Mouse (Mus musculus) embryonic facial prominence, embryonic 15.5 days (tissue): ENCODE data around the gene Nostrin. TPM values are rescaled to one million over a fixed set of nuclear protein-coding genes. Genes with fewer than 3 reads are reported as not detected.

Experiments used
- ATAC-seq: fragments of 200-750 bp; cut with Nextera tagmentation; 2 replicates; pipeline ENCODE4 v1.8.0; 2017; ENCODE audit warnings: low read depth, moderate TSS enrichment; ENCODE audit not compliant: insufficient number of reproducible peaks, low FRiP score, low TSS enrichment
- H3K27ac ChIP-seq: fragments of 300-500 bp; sonication (generic); replicated peaks from 2 replicates; pipeline ENCODE4 v1.5.1; 2015; ENCODE audit warnings: mild to moderate bottlenecking, inconsistent platforms
- H3K27me3 ChIP-seq: fragments of 300-500 bp; sonication (generic); 2 replicates; pipeline ENCODE4 v1.6.1; 2015; ENCODE audit warnings: inconsistent platforms
- H3K36me3 ChIP-seq: fragments of 300-500 bp; sonication (generic); 2 replicates; pipeline ENCODE4 v1.6.1; 2015; ENCODE audit warnings: mild to moderate bottlenecking, inconsistent platforms
- H3K4me1 ChIP-seq: fragments of 300-500 bp; sonication (generic); 2 replicates; pipeline ENCODE4 v1.6.1; 2015; ENCODE audit warnings: inconsistent platforms
- H3K4me2 ChIP-seq: fragments of 300-500 bp; sonication (generic); replicated peaks from 2 replicates; pipeline ENCODE4 v1.6.1; 2015; ENCODE audit warnings: mild to moderate bottlenecking, inconsistent platforms
- H3K4me3 ChIP-seq: fragments of 300-500 bp; sonication (generic); replicated peaks from 2 replicates; pipeline ENCODE4 v1.5.1; 2015; ENCODE audit warnings: mild to moderate bottlenecking, inconsistent platforms
- H3K9ac ChIP-seq: fragments of 300-500 bp; sonication (generic); 2 replicates; pipeline ENCODE4 v1.6.1; 2015; ENCODE audit warnings: inconsistent platforms
- H3K9me3 ChIP-seq: fragments of 300-500 bp; sonication (generic); replicated peaks from 2 replicates; pipeline ENCODE4 v1.6.1; 2016; ENCODE audit warnings: inconsistent platforms
- WGBS: fragments of 180-500 bp; shearing (Covaris S2); methylation state at CpG from one replicate; pipeline ENCODE4 v1.1.7; 2015; 5-methylcytosine and 5-hydroxymethylcytosine counted together
- polyA plus RNA-seq: library from polyadenylated mRNA; unstranded; fragments of >200 nt; fragmentation: Nextera tagmentation; extraction: Ambion mirVana; gene quantifications from 2 replicates; pipeline ENCODE4 v1.2.1, GENCODE M21; 2015

The Nostrin gene
- polyA plus RNA-seq, 1 experiment from 2014 or later = 0.84 TPM

- no peak overlapping the region for H3K9ac ChIP-seq
- H3K4me3 ChIP-seq = no peak overlapping the region
- H3K36me3 ChIP-seq = no peaks in the 10 kb centered on the region
- H3K9me3 ChIP-seq = no peaks in the 10 kb centered on the region
- no peak overlapping the region for H3K4me2 ChIP-seq
- ATAC-seq = no peak
- H3K27me3 ChIP-seq = no peaks in the 10 kb centered on the region
- H3K4me1 ChIP-seq = no peaks in the 10 kb centered on the region
- no peak overlapping the region for H3K27ac ChIP-seq
- WGBS = 60% methylated on average over 5 of the region's 5 CpGs
Measured at GRCm38 (mm10) chr2:69150841-69151240, 15.2 kb downstream of the Nostrin start.

GRCm38 (mm10) chr2:69155861-69156260, 20.3 kb downstream of the Nostrin start:
- no peaks in the 10 kb centered on the region for H3K36me3 ChIP-seq
- no peak overlapping the region for H3K4me2 ChIP-seq
- no peak overlapping the region for H3K9ac ChIP-seq
- H3K27ac ChIP-seq = no peak overlapping the region
- H3K4me3 ChIP-seq = no peak overlapping the region
- H3K4me1 ChIP-seq = no peaks in the 10 kb centered on the region
- WGBS = 35% methylated on average over 3 of the region's 3 CpGs
- no peaks in the 10 kb centered on the region for H3K27me3 ChIP-seq
- peak; percentile 63; the same call in 1 of the 2 replicates for ATAC-seq
- H3K9me3 ChIP-seq = no peaks in the 10 kb centered on the region

- no peaks in the 10 kb centered on the region for H3K4me1 ChIP-seq
- no peak overlapping the region for H3K4me2 ChIP-seq
- no peaks in the 10 kb centered on the region for H3K9me3 ChIP-seq
- no peak overlapping the region for H3K9ac ChIP-seq
- H3K36me3 ChIP-seq = no peaks in the 10 kb centered on the region
- H3K4me3 ChIP-seq = no peak overlapping the region
- H3K27me3 ChIP-seq = no peaks in the 10 kb centered on the region
- WGBS = 69% methylated on average over 7 of the region's 7 CpGs
- H3K27ac ChIP-seq = no peak overlapping the region
- ATAC-seq = no peak
Measured at GRCm38 (mm10) chr2:69156283-69156682, 20.7 kb downstream of the Nostrin start.

- Histone ChIP-seq H3K4me3 (no peak overlapping the region), H3K9me3 (no peaks in the 10 kb centered on the region), H3K4me1 (no peaks in the 10 kb centered on the region), H3K27me3 (no peaks in the 10 kb centered on the region), H3K27ac (no peak overlapping the region), H3K36me3 (no peaks in the 10 kb centered on the region), H3K4me2 (no peak overlapping the region), H3K9ac (no peak overlapping the region)
- ATAC-seq = no peak
Measured at GRCm38 (mm10) chr2:69158907-69159306, 23.3 kb downstream of the Nostrin start.

GRCm38 (mm10) chr2:69170395-69171077, 34.9 kb downstream of the Nostrin start:
- 63% methylated on average over 9 of the region's 9 CpGs for WGBS
- ATAC-seq = no peak
- Histone ChIP-seq H3K27me3 (no peaks in the 10 kb centered on the region), H3K4me1 (no peaks in the 10 kb centered on the region), H3K4me3 (no peak overlapping the region), H3K27ac (no peak overlapping the region), H3K36me3 (no peaks in the 10 kb centered on the region), H3K4me2 (no peak overlapping the region), H3K9me3 (no peaks in the 10 kb centered on the region), H3K9ac (no peak overlapping the region)

- Histone ChIP-seq H3K4me2 (no peak overlapping the region), H3K36me3 (no peaks in the 10 kb centered on the region), H3K9me3 (no peaks in the 10 kb centered on the region), H3K27ac (no peak overlapping the region), H3K27me3 (no peaks in the 10 kb centered on the region), H3K9ac (no peak overlapping the region), H3K4me3 (no peak overlapping the region), H3K4me1 (no peaks in the 10 kb centered on the region)
- 58% methylated on average over 5 of the region's 5 CpGs for WGBS
- ATAC-seq = no peak
Measured at GRCm38 (mm10) chr2:69175296-69175695, 39.7 kb downstream of the Nostrin start.

- no peak overlapping the region for H3K4me2 ChIP-seq
- no peaks in the 10 kb centered on the region for H3K4me1 ChIP-seq
- H3K9ac ChIP-seq = no peak overlapping the region
- ATAC-seq = no peak
- H3K27ac ChIP-seq = no peak overlapping the region
- no peaks in the 10 kb centered on the region for H3K36me3 ChIP-seq
- 93% methylated on average over 4 of the region's 4 CpGs for WGBS
- H3K4me3 ChIP-seq = no peak overlapping the region
- H3K27me3 ChIP-seq = no peaks in the 10 kb centered on the region
- H3K9me3 ChIP-seq = no peaks in the 10 kb centered on the region
Measured at GRCm38 (mm10) chr2:69179721-69180120, 44.1 kb downstream of the Nostrin start.

- no peak for ATAC-seq
- Histone ChIP-seq H3K27me3 (no peaks in the 10 kb centered on the region), H3K27ac (no peak overlapping the region), H3K4me3 (no peak overlapping the region), H3K36me3 (peaks cover 6% of the 10 kb centered on the region; the same call in 1 of the 2 replicates), H3K4me1 (no peaks in the 10 kb centered on the region), H3K9me3 (no peaks in the 10 kb centered on the region), H3K9ac (no peak overlapping the region), H3K4me2 (no peak overlapping the region)
- WGBS = 85% methylated on average over 2 of the region's 2 CpGs
Measured at GRCm38 (mm10) chr2:69187990-69188389, 52.4 kb downstream of the Nostrin start.

- Histone ChIP-seq H3K36me3 (peaks cover 14% of the 10 kb centered on the region), H3K27ac (no peak overlapping the region), H3K9ac (no peak overlapping the region), H3K9me3 (no peaks in the 10 kb centered on the region), H3K4me3 (no peak overlapping the region), H3K4me2 (no peak overlapping the region), H3K4me1 (no peaks in the 10 kb centered on the region), H3K27me3 (no peaks in the 10 kb centered on the region)
- ATAC-seq = no peak
- 81% methylated on average over 6 of the region's 6 CpGs for WGBS
Measured at GRCm38 (mm10) chr2:69188732-69189131, 53.1 kb downstream of the Nostrin start.

- 69% methylated on average over 4 of the region's 4 CpGs for WGBS
- Histone ChIP-seq H3K4me3 (no peak overlapping the region), H3K27me3 (no peaks in the 10 kb centered on the region), H3K36me3 (peaks cover 19% of the 10 kb centered on the region), H3K4me2 (no peak overlapping the region), H3K4me1 (no peaks in the 10 kb centered on the region), H3K9me3 (no peaks in the 10 kb centered on the region), H3K9ac (no peak overlapping the region), H3K27ac (no peak overlapping the region)
- no peak for ATAC-seq
Measured at GRCm38 (mm10) chr2:69189222-69189621, 53.6 kb downstream of the Nostrin start.

- no peak for ATAC-seq
- H3K27me3 ChIP-seq = no peaks in the 10 kb centered on the region
- H3K4me1 ChIP-seq = no peaks in the 10 kb centered on the region
- H3K9me3 ChIP-seq = no peaks in the 10 kb centered on the region
- no peak overlapping the region for H3K9ac ChIP-seq
- H3K27ac ChIP-seq = no peak overlapping the region
- peaks cover 28% of the 10 kb centered on the region for H3K36me3 ChIP-seq
- 86% methylated on average over 5 of the region's 5 CpGs for WGBS
- no peak overlapping the region for H3K4me2 ChIP-seq
- no peak overlapping the region for H3K4me3 ChIP-seq
Measured at GRCm38 (mm10) chr2:69191059-69191458, 55.5 kb downstream of the Nostrin start.

GRCm38 (mm10) chr2:69193555-69193954, 58.0 kb downstream of the Nostrin start:
- Histone ChIP-seq H3K27ac (no peak overlapping the region), H3K4me2 (no peak overlapping the region), H3K9ac (no peak overlapping the region), H3K9me3 (no peaks in the 10 kb centered on the region), H3K4me3 (no peak overlapping the region), H3K4me1 (no peaks in the 10 kb centered on the region), H3K27me3 (no peaks in the 10 kb centered on the region), H3K36me3 (peaks cover 28% of the 10 kb centered on the region)
- no peak for ATAC-seq
- WGBS = 83% methylated on average over 5 of the region's 5 CpGs
